Mouse (Mus musculus): Measurements from ENCODE around the gene Trim63. TPM values are rescaled to one million over a fixed set of nuclear protein-coding genes. Genes with fewer than 3 reads are reported as not detected.
"Not testable (repeated sequence)": the region's sequence is repeated elsewhere in the genome, so short reads cannot be mapped to it uniquely, and the experiment has no call there.

Gene Trim63
- polyA plus RNA-seq, 1 experiment from 2014 or later = 0.34 TPM

DNA sequence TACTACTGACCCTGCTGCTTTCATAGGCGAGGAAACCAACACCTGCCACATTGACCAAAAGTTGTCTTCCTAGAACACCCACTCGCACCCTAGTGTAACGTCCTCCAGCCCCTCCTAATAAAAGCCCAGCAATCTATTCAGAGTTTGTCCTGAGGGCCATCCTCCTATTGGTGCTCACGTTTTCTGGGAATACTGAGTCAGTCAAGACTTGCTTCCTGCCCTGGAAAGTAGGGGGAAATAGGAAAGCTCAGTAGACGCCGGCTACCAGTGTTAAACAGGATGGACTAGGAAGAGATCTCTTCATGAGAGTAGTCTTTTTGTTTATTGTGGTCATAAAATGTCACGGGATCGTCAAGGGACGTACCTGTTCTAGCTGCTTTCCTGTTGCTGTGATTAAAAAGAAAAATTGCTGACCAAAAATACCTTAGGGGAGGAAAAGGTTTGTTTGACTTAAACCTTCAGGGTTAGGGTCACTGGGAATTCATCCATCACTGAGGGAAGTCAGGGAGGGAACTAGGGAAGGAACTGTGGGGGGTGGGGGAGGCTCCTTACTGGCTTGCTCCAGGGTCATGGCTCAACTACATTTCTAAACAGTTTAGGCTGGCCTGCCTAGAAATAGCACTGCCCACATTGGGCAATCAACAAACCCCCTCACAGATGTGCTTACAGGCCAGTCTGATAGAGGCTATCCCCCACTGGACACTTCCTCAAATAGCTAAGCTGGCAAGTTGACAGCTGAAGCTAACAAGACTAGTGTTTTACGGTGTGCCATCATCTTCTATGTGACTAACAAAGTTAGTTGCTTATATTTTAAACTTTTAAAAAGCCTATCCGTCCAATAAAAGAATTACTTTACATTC, 26.3 kb upstream of the Trim63 start:
- no peaks in the 10 kb centered on the region for H3K9me3 ChIP-seq
- H3K4me3 ChIP-seq = peak overlapping the region; percentile 100
- peak overlapping the region; percentile 98 for H3K27ac ChIP-seq (replicated peaks)
- 45% methylated on average over 11 of the region's 11 CpGs for WGBS
- H3K27me3 ChIP-seq (replicated peaks; ENCODE audit: low read depth, poor library complexity, severe bottlenecking) = peaks cover 11% of the 10 kb centered on the region
- peaks cover 30% of the 10 kb centered on the region for H3K4me1 ChIP-seq
- DNase-seq (ENCODE audit: low spot score) = no peak
- H3K36me3 ChIP-seq (replicated peaks) = peaks cover 14% of the 10 kb centered on the region

GRCm38 (mm10) chr4:134292067-134292466, 22.9 kb upstream of the Trim63 start:
- 22% methylated on average over 7 of the region's 7 CpGs for WGBS
- no peak overlapping the region for H3K27ac ChIP-seq (replicated peaks)
- peaks cover 11% of the 10 kb centered on the region for H3K27me3 ChIP-seq (replicated peaks; ENCODE audit: low read depth, poor library complexity, severe bottlenecking)
- no peak overlapping the region for H3K4me3 ChIP-seq
- no peaks in the 10 kb centered on the region for H3K36me3 ChIP-seq (replicated peaks)
- no peaks in the 10 kb centered on the region for H3K9me3 ChIP-seq
- peak; percentile 89 for DNase-seq (ENCODE audit: low spot score)
- peaks cover 19% of the 10 kb centered on the region for H3K4me1 ChIP-seq

DNA sequence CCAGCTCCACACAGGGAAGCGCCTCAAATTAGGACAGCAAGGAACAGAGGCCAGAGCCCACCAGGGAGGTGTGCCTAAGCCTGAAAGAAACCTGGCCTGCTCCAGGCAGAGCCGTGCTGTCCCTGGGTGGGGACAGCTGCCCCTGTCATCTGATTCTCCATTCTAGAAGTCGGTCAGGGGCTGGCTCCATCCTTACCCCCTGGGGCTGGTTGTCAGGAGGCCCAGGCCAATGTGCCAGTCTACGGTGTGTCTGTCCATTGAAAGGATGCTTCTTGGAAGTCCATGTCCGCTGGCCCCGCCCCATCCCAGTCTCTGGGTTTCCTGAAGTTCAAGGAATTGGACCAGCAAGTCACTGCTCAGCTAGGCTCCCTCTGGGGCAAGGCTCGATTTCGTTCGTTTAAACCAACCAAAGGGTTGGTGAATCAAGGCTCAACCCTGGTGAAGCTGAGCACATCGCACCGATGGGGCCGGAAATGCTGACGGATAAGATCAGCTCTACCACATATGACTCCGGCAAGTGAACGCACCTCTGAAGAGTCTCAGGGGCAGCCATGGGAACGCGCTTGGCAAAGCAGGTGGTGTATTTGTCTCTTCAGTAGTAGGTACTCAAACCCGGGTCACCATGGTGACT, 21.7 kb upstream of the Trim63 start:
- DNase-seq (ENCODE audit: low spot score) = no peak
- Histone ChIP-seq H3K27me3 (replicated peaks; ENCODE audit: low read depth, poor library complexity, severe bottlenecking) (peaks cover 11% of the 10 kb centered on the region), H3K4me1 (peaks cover 14% of the 10 kb centered on the region), H3K36me3 (replicated peaks) (no peaks in the 10 kb centered on the region), H3K27ac (replicated peaks) (no peak overlapping the region), H3K9me3 (no peaks in the 10 kb centered on the region), H3K4me3 (no peak overlapping the region)
- 73% methylated on average over 18 of the region's 18 CpGs for WGBS

- WGBS = 74% methylated on average over 9 of the region's 9 CpGs
- DNase-seq (ENCODE audit: low spot score) = no peak
- Histone ChIP-seq H3K36me3 (replicated peaks) (no peaks in the 10 kb centered on the region), H3K27ac (replicated peaks) (no peak overlapping the region), H3K4me1 (peaks cover 9% of the 10 kb centered on the region), H3K4me3 (no peak overlapping the region), H3K9me3 (no peaks in the 10 kb centered on the region), H3K27me3 (replicated peaks; ENCODE audit: low read depth, poor library complexity, severe bottlenecking) (peaks cover 11% of the 10 kb centered on the region)
These were observed 21.2 kb upstream of the Trim63 start for GRCm38 (mm10) chr4:134293692-134294163.

DNA sequence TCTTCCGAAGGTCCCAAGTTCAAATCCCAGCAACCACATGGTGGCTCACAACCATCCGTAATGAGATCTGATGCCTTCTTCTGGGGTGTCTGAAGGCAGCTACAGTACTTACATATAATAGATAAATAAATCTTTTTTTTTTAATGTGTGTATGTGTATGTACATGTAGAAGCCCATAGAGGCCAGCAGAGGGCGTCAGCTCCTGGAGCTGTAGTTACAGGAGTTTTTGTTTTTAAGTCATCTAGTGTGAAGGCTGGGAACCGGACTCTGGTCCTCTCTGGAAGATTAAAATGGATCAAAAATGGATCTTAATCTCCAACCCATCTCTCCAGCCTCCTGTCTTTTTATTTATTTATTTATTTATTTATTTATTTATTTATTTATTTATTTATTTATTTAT, 18.8 kb upstream of the Trim63 start:
- not testable (repeated sequence) for H3K4me1 ChIP-seq; H3K9me3 ChIP-seq; H3K4me3 ChIP-seq; H3K27ac ChIP-seq (replicated peaks); H3K36me3 ChIP-seq (replicated peaks); DNase-seq (ENCODE audit: low spot score)
- 90% methylated on average over 4 of the region's 4 CpGs for WGBS
- H3K27me3 ChIP-seq (replicated peaks; ENCODE audit: low read depth, poor library complexity, severe bottlenecking) = peaks cover 11% of the 10 kb centered on the region

DNA sequence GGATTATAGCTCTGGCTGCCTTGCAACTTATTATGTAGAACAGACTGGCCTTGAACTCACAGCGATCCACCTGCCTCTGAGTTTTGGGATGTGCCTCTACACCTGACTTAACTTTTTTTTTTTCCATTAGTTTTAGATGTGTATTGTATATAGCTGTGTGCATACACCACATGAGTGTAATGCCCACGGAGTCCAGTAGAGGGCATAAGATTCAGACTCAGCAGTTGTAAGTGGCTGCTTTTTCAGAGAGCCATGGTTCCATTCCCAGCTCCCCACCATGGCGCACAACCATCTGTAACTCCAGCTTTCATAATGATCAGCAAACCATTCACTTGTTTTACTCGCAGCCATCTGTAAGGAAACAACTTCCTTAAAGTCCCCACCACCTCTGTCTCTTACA, 18.4 kb upstream of the Trim63 start:
- no peak overlapping the region for H3K4me3 ChIP-seq
- peaks cover 11% of the 10 kb centered on the region for H3K27me3 ChIP-seq (replicated peaks; ENCODE audit: low read depth, poor library complexity, severe bottlenecking)
- WGBS = 92% methylated on average over 4 of the region's 4 CpGs
- H3K4me1 ChIP-seq = 0 out of 2 replicates have a peak, but pooled peaks cover 4% of the 10 kb centered on the region
- no peak for DNase-seq (ENCODE audit: low spot score)
- H3K27ac ChIP-seq (replicated peaks) = no peak overlapping the region
- H3K36me3 ChIP-seq (replicated peaks) = no peaks in the 10 kb centered on the region
- H3K9me3 ChIP-seq = no peaks in the 10 kb centered on the region

- WGBS = 91% methylated on average over 8 of the region's 8 CpGs
- 0 out of 2 replicates have a peak, but pooled peaks cover 4% of the 10 kb centered on the region for H3K4me1 ChIP-seq
- no peak for DNase-seq (ENCODE audit: low spot score)
- H3K36me3 ChIP-seq (replicated peaks) = no peaks in the 10 kb centered on the region
- no peak overlapping the region for H3K27ac ChIP-seq (replicated peaks)
- H3K9me3 ChIP-seq = no peaks in the 10 kb centered on the region
- peaks cover 11% of the 10 kb centered on the region for H3K27me3 ChIP-seq (replicated peaks; ENCODE audit: low read depth, poor library complexity, severe bottlenecking)
- no peak overlapping the region for H3K4me3 ChIP-seq
These were observed 17.6 kb upstream of the Trim63 start for GRCm38 (mm10) chr4:134297369-134297768.

DNA sequence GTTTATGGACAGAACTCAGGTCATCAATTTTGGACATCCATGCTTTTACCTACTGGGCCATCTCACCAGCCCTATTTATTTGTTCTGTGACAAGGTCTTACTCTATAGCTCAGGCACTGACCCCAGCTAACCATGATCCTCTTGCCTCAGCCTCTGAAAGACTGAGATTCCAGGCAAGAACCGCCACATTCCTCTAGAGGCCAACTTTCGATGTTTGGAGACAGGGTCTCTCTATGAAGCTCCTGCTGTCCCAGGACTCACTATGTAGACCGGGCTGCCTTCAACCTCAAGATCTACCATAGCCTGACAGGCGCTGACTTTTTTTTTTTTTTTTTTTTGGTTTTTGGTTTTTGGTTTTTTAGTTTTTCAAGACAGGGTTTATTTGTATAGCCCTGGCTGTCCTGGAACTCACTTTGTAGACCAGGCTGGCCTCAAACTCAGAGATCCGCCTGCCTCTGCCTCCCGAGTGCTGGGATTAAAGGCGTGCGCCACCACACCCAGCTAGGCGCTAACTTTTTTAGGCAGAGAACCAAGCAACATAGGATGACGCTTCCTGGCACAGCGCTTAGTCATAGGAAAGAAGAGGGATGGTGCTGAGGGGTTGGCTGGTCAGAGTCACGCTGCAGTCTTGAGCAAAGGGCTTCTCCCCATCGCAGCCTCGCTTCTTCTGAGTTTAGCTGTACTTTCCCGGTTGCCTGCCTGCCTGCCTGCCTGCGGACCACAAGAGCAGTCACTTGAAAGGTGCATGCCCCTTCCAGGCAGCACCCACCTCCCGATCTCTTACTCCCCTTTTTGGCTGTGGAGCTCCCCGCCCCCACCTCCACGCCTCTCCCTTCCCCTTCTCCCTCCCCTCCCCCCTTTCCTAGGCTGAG, 16.1 kb upstream of the Trim63 start:
- no peaks in the 10 kb centered on the region for H3K36me3 ChIP-seq (replicated peaks)
- H3K27ac ChIP-seq (replicated peaks) = no peak overlapping the region
- no peaks in the 10 kb centered on the region for H3K9me3 ChIP-seq
- DNase-seq (ENCODE audit: low spot score) = no peak
- no peaks in the 10 kb centered on the region; the same call in 1 of the 2 replicates for H3K27me3 ChIP-seq (replicated peaks; ENCODE audit: low read depth, poor library complexity, severe bottlenecking)
- H3K4me3 ChIP-seq = no peak overlapping the region
- H3K4me1 ChIP-seq = 0 out of 2 replicates have a peak, but pooled peaks cover 4% of the 10 kb centered on the region
- WGBS = 75% methylated on average over 19 of the region's 19 CpGs

DNA sequence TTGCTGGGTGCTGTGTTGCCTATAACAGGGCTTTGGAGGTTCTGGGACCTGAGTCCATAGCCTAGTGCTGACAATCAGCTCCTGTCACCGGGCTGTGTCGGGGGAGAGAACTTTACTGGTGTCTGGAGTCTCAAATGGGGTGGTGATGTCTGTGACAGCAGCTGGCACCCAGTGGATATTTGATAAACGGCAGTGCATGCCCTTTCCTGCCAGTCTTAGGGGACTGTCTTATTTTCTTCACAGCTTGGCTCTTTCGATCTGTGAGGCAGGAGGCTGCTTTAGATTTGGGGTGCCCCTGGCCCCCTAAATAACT, 15.5 kb upstream of the Trim63 start:
- Histone ChIP-seq H3K36me3 (replicated peaks) (no peaks in the 10 kb centered on the region), H3K27me3 (replicated peaks; ENCODE audit: low read depth, poor library complexity, severe bottlenecking) (no peaks in the 10 kb centered on the region), H3K27ac (replicated peaks) (no peak overlapping the region), H3K4me1 (0 out of 2 replicates have a peak, but pooled peaks cover 4% of the 10 kb centered on the region), H3K4me3 (no peak overlapping the region), H3K9me3 (no peaks in the 10 kb centered on the region)
- WGBS = 62% methylated on average over 4 of the region's 4 CpGs
- no peak for DNase-seq (ENCODE audit: low spot score)

- Histone ChIP-seq H3K4me3 (no peak overlapping the region), H3K27me3 (replicated peaks; ENCODE audit: low read depth, poor library complexity, severe bottlenecking) (no peaks in the 10 kb centered on the region), H3K36me3 (replicated peaks) (no peaks in the 10 kb centered on the region), H3K27ac (replicated peaks) (no peak overlapping the region), H3K4me1 (0 out of 2 replicates have a peak, but pooled peaks cover 4% of the 10 kb centered on the region), H3K9me3 (no peaks in the 10 kb centered on the region)
- DNase-seq (ENCODE audit: low spot score) = no peak
- WGBS = 79% methylated on average over 9 of the region's 9 CpGs
These were observed 14.6 kb upstream of the Trim63 start for GRCm38 (mm10) chr4:134300316-134300715.

DNA sequence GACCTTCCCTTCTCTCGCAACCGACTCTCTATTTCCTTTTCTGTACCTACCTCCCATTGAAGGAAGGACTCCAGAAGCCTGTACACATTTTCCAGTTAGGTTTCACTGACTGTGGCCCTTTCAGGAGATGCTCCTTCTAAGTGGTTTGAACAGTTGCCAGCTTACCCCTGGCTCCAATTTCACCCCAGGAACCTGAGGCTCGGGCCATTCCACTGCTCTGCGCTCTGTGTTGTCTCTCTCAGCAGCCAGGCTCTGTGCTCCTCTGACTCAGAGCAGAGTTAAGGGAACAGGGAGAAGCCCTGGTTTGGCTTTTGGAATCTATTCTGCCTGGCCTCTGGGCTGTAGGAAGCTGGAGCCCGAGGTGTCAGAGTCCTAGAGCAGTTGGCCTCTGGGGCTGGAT, 12.8 kb upstream of the Trim63 start:
- DNase-seq (ENCODE audit: low spot score) = no peak
- H3K4me3 ChIP-seq = no peak overlapping the region
- H3K4me1 ChIP-seq = peaks cover 7% of the 10 kb centered on the region
- no peak overlapping the region for H3K27ac ChIP-seq (replicated peaks)
- H3K27me3 ChIP-seq (replicated peaks; ENCODE audit: low read depth, poor library complexity, severe bottlenecking) = no peaks in the 10 kb centered on the region
- whole genome bisulfite sequencing = 81% methylated on average over 5 of the region's 5 CpGs
- no peaks in the 10 kb centered on the region for H3K36me3 ChIP-seq (replicated peaks)
- H3K9me3 ChIP-seq = no peaks in the 10 kb centered on the region

DNA sequence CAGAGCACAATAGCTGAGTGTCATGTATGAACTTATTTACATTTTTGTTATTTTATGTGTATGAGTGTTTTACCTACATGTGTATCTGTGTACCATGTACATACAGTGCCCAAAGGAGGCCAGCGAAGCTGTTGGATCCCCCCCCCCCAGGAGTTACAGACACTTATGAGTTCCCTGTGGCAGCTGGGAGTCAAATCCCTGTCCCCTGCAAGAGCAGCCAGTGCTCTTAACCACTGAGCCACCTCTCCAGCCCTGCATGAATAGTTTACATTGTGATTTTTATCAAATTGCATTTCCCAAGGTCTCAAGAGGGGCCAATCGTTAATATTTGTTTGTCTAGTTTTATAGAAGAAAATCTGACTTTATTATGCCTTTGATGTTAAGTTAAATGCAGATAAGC, 8.0 kb upstream of the Trim63 start:
- H3K36me3 ChIP-seq (replicated peaks) = no peaks in the 10 kb centered on the region
- WGBS = 72% methylated on average over 2 of the region's 2 CpGs
- no peak overlapping the region for H3K27ac ChIP-seq (replicated peaks)

More for the DNA sequence above, 8.0 kb upstream of the Trim63 start:
- Histone ChIP-seq H3K4me3 (no peak overlapping the region), H3K27me3 (replicated peaks; ENCODE audit: low read depth, poor library complexity, severe bottlenecking) (no peaks in the 10 kb centered on the region), H3K4me1 (peaks cover 12% of the 10 kb centered on the region), H3K9me3 (no peaks in the 10 kb centered on the region)
- DNase-seq (ENCODE audit: low spot score) = no peak
